Mouse (Mus musculus) mouse trophoblast stem cell (cell line): ENCODE measurements around the gene Ttc39d.

ENCODE experiments used
- in situ Hi-C, 2 experiments: fragments of 300-500 bp; cut with MseI, MboI; formaldehyde crosslinking; loops; 2 replicates in 1 of 2; 3 replicates in 1 of 2; pipeline ENCODE4 v1.15.1; 2025

The Ttc39d gene

DNA sequence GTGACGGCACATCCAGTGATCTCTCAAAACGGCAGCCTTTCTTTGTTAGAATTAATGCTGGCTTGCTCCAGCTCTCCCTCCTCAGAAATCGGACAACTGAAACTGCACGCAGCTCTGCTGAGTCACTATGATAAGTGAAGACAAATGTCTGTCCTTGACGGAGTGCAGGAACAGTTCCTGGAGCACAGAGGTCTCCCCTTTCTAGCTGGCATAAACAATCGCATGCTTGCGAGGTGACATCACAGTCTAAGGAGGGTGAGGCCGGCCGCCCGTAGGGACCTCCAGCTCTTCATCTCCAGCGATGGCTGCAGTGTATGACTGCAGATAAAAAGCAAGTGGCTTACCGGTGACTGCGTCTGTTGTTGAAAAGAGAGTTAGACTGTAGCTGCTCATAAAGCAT lies 47.9 kb downstream of the Ttc39d start:
- in situ Hi-C loops = no loop called here

DNA sequence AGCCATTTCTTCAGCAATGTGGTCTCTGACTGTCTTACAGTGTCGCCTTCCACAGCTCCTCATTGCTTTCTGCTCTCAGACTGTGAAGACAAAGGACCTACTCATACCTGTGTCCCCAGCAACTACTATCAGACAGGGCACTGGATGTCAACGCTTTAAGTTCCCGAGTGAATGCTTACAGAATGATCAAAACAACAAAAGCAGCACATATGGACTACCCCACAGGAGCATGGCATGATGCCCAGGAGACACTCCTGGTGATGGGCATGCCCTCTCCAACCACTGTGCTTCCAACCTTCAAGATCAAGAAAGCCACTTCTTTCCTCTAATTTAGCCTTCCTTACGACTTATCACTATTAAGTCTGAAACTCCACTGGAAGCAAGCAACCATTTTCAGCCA lies 59.8 kb downstream of the Ttc39d start:
- in situ Hi-C loops = no loop called here
